Mouse (Mus musculus) frontal cortex, postnatal 14 days (tissue): ENCODE results near the gene Hddc2.
"Not testable (repeated sequence)": the region's sequence is repeated elsewhere in the genome, so short reads cannot be mapped to it uniquely, and the experiment has no call there.

Experiments
- DNase-seq, 2 experiments: peaks; one replicate each; pipeline ENCODE4 v3.0.0; 2022; ENCODE audit warnings: low spot score in 2 of 2

The Hddc2 gene

DNA sequence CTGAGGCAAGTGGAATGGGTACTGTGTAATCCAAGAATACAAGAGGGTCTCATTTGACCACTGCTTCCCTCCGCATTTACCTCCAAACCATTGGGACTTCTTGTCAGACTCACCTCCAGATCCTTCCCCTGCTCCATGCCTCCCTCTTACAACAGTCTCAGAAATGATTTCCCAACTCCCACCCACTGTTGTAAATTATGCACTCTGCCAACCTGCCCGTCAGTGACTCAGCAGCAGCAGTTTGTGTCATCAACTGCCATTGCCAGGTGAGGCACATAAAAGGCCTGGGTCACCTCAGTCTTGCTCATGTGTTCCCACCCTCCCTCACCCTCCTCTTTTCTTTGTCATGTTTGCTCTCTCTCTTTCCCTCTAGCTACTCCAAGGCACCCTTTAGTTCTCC, 41.0 kb downstream of the Hddc2 start:
- DNase-seq, result no peak

GRCm38 (mm10) chr10:31354886-31355461, 41.8 kb downstream of the Hddc2 start:
- no peak for DNase-seq

- DNase-seq, result no peak
Observed at GRCm38 (mm10) chr10:31359749-31360148, 46.6 kb downstream of the Hddc2 start.

GRCm38 (mm10) chr10:31370200-31370599, 57.0 kb downstream of the Hddc2 start:
- DNase-seq, result not testable (repeated sequence)
